Mouse (Mus musculus) neural tube, embryonic 11.5 days (tissue): ENCODE measurements around the gene Smarca2. TPM values are rescaled to one million over a fixed set of nuclear protein-coding genes. Genes with fewer than 3 reads are reported as not detected.

Source experiments
- ATAC-seq: fragments of 200-750 bp; cut with Nextera tagmentation; 2 replicates; pipeline ENCODE4 v1.8.0; 2017; ENCODE audit warnings: moderate number of reproducible peaks, mild to moderate bottlenecking, moderate TSS enrichment, moderate library complexity; ENCODE audit not compliant: insufficient read depth, low FRiP score, low TSS enrichment
- DNase-seq: peaks from one replicate; pipeline ENCODE4 v3.0.0-alpha.2; 2015; ENCODE audit warnings: low spot score
- H3K27ac ChIP-seq: fragments of 300-500 bp; sonication (generic); 2 replicates; pipeline ENCODE4 v1.5.1; 2014; ENCODE audit warnings: low read depth, mild to moderate bottlenecking, low read length
- H3K27me3 ChIP-seq: fragments of 300-500 bp; sonication (generic); 2 replicates; pipeline ENCODE4 v1.6.1; 2014; ENCODE audit warnings: mild to moderate bottlenecking, low read length, mixed read lengths; ENCODE audit not compliant: control insufficient read depth, insufficient read depth
- H3K36me3 ChIP-seq: fragments of 300-500 bp; sonication (generic); 2 replicates; pipeline ENCODE4 v1.6.1; 2014; ENCODE audit warnings: mild to moderate bottlenecking, low read length, moderate library complexity, mixed read lengths; ENCODE audit not compliant: control insufficient read depth, insufficient read depth
- H3K4me1 ChIP-seq: fragments of 300-500 bp; sonication (generic); 2 replicates; pipeline ENCODE4 v1.6.1; 2014; ENCODE audit warnings: low read length, mixed read lengths; ENCODE audit not compliant: control insufficient read depth, insufficient read depth
- H3K4me2 ChIP-seq: fragments of 300-500 bp; sonication (generic); 2 replicates; pipeline ENCODE4 v1.6.1; 2014; ENCODE audit warnings: low read depth, mild to moderate bottlenecking, moderate library complexity
- H3K4me3 ChIP-seq: fragments of 300-500 bp; sonication (generic); 2 replicates; pipeline ENCODE4 v1.5.1; 2014; ENCODE audit warnings: low read depth, low read length
- H3K9ac ChIP-seq: fragments of 300-500 bp; sonication (generic); 2 replicates; pipeline ENCODE4 v1.6.1; 2014; ENCODE audit warnings: mild to moderate bottlenecking, low read length
- H3K9me3 ChIP-seq: fragments of 300-500 bp; sonication (generic); 2 replicates; pipeline ENCODE4 v1.6.1; 2016; ENCODE audit warnings: low read length; ENCODE audit not compliant: control insufficient read depth
- WGBS: fragments of 180-500 bp; shearing (Covaris S2); extraction: QIAGEN DNeasy Blood & Tissue Kit; methylation state at CpG from one replicate; pipeline ENCODE4 v1.1.7; 2014; 5-methylcytosine and 5-hydroxymethylcytosine counted together
- polyA plus RNA-seq: library from polyadenylated mRNA; unstranded; fragments of >200 nt; fragmentation: Nextera tagmentation; extraction: Ambion mirVana; gene quantifications from 2 replicates; pipeline ENCODE4 v1.2.1, GENCODE M21; 2014

The Smarca2 gene
- polyA plus RNA-seq, 1 experiment from 2014 or later = 26.1 TPM

DNA sequence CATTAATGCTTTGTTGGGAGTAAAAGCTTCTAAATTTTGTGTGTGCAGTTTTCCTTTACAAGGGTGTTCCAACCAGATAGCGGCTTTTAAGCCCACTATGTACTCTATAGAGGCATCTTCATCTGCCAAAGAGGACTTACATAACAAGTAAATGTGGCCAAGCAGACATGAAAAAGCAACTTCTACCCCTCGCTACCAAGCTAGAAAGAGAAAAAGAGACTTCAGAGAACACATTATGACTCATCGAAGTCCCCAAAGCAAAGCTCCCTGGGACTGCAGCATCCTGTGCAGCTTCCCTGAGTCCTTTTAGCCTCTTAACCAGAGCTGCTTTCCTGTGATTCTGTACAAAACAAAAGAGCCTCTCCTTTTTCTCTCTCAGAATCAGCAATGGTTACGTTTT is 3.4 kb upstream of the Smarca2 start:
- no peak for ATAC-seq
- 74% methylated on average over 4 of the region's 4 CpGs for WGBS
- Histone ChIP-seq H3K27ac (no peak overlapping the region), H3K4me1 (no peaks in the 10 kb centered on the region), H3K27me3 (peaks cover 2% of the 10 kb centered on the region), H3K4me3 (no peak overlapping the region), H3K9me3 (no peaks in the 10 kb centered on the region), H3K9ac (no peak overlapping the region), H3K36me3 (no peaks in the 10 kb centered on the region), H3K4me2 (no peak overlapping the region)
- DNase-seq = no peak

DNA sequence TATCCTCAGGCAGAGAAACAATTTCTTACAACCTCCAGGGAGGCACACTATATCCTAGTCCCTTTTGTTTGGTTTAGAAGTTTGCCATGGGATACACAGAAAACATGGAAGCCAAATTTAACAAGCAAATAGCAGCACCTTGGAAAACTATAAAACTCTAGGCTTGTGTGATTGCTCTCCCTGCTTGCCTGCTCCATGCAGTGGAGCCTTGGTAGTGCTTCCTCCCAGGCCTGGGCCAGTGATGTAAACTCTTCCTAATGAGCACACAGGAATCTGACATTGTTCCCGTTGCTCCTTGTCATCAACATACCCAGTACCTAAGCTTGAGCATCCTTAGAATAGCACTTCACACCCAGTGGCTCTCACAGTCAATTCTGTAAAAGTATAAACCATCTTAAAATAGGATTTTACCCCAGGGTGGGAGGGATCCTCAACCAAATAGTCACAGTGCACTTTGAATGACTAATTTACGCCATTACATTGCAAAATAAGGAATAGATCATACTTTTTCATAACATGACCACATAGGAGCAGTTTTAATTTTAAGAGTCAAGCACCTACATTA is 1.5 kb upstream of the Smarca2 start:
- Histone ChIP-seq H3K9ac (no peak overlapping the region), H3K27ac (no peak overlapping the region), H3K9me3 (no peaks in the 10 kb centered on the region), H3K4me1 (peaks cover 12% of the 10 kb centered on the region), H3K27me3 (peaks cover 19% of the 10 kb centered on the region), H3K36me3 (no peaks in the 10 kb centered on the region), H3K4me3 (no peak overlapping the region), H3K4me2 (no peak overlapping the region)
- WGBS = 45% methylated on average over 2 of the region's 2 CpGs
- DNase-seq (no peak), ATAC-seq (no peak)

- WGBS = 3% methylated on average over 36 of the region's 36 CpGs
- H3K4me1 ChIP-seq = peaks cover 14% of the 10 kb centered on the region
- no peak overlapping the region for H3K27ac ChIP-seq
- no peaks in the 10 kb centered on the region for H3K9me3 ChIP-seq
- ATAC-seq (peak; percentile 37; the same call in 1 of the 2 replicates), DNase-seq (peak; percentile 12)
- H3K27me3 ChIP-seq = peaks cover 25% of the 10 kb centered on the region
- H3K9ac ChIP-seq = peak overlapping the region; percentile 36
- no peaks in the 10 kb centered on the region for H3K36me3 ChIP-seq
- peak overlapping the region; percentile 48 for H3K4me3 ChIP-seq
- H3K4me2 ChIP-seq = peak overlapping the region; percentile 100
Measured at GRCm38 (mm10) chr19:26603906-26604754, 720 bp upstream of the Smarca2 start.

DNA sequence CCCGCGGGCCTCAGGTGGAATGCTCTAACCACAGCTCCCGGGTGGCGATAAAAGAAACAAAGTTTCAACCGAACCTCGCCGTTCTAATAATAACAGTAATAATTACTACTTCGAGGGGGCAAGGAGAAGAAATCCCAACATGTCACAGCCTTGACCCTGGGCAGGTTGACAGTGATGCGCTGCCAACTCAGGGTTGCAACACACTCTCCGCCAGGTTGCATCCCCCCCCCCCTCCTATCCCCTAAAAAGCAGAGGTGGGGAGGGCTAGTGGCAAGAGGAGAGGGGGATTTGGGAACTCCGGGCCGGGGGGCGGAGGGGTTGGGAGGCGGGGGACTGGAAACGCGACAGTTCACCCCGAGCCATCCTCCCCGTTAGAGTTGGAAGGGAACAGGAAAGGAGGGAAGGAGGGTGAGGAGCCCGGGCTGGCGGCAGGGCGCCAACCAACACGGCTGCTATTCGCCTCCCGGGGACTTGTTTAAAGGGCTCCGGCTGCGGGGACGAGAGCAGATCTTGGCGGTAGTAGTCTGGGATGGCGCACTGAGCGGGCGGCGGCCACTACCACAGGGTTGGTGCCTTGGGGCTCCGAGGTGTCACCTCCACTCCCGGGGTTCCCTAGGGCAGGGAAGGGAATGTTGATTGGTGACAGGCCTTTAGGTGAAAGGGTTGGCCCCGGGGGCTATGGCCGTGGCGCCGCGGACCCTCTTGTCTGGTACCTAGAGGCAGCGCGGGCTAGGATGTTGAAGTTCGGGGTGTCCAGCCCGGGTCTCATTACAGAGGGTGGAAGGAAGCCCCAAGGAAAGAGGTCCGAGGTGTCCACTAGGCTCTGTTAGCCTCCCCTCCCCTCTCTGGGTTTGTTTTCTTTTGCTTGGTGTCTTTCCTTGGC is 829 bp downstream of the Smarca2 start:
- ATAC-seq (0 out of 2 replicates have a peak, but pooled peaks have one; percentile 6), DNase-seq (peak; percentile 46)
- no peak overlapping the region for H3K27ac ChIP-seq

GRCm38 (mm10) chr19:26606321-26607155 is 1.7 kb downstream of the Smarca2 start:
- Histone ChIP-seq H3K4me2 (peak overlapping the region; percentile 100), H3K4me1 (peaks cover 14% of the 10 kb centered on the region), H3K4me3 (peak overlapping the region; percentile 48), H3K9ac (peak overlapping the region; percentile 48), H3K27me3 (peaks cover 34% of the 10 kb centered on the region), H3K27ac (no peak overlapping the region), H3K36me3 (no peaks in the 10 kb centered on the region), H3K9me3 (no peaks in the 10 kb centered on the region)
- under 1% methylated on average over 60 of the region's 63 CpGs for WGBS
- ATAC-seq = peak; percentile 21; the same call in 1 of the 2 replicates
- DNase-seq = peak; percentile 46

More for the DNA sequence above, 829 bp downstream of the Smarca2 start:
- H3K4me3 ChIP-seq = peak overlapping the region; percentile 48
- H3K4me2 ChIP-seq = peak overlapping the region; percentile 100
- H3K4me1 ChIP-seq = peaks cover 14% of the 10 kb centered on the region
- no peaks in the 10 kb centered on the region for H3K9me3 ChIP-seq
- no peaks in the 10 kb centered on the region for H3K36me3 ChIP-seq
- H3K9ac ChIP-seq = peak overlapping the region; percentile 48; the same call in 1 of the 2 replicates
- under 1% methylated on average over 43 of the region's 44 CpGs for WGBS
- peaks cover 31% of the 10 kb centered on the region for H3K27me3 ChIP-seq

DNA sequence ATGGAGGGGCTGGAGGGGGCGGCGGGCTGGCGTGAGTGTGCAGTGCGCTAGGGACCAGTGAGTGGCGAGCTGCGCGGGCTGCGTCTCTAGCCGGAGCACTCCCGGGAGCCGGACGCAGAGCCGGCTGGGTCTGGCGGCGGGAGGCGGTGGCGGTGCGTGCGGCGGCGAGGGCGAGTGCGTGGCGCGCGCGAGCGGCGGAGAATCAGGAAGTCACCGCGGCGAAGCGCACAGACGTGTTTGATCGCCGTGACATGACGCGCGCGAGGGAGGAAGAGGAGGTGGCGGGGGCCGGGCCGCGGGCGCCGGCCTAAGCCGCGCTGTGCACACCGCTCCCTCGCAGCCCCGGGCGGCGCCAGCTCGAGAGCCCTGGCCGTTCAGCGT is 2.3 kb downstream of the Smarca2 start:
- H3K4me1 ChIP-seq = peaks cover 14% of the 10 kb centered on the region
- peak overlapping the region; percentile 48 for H3K9ac ChIP-seq
- WGBS = 0% methylated on average over 41 of the region's 56 CpGs
- H3K27me3 ChIP-seq = peaks cover 34% of the 10 kb centered on the region
- H3K27ac ChIP-seq = no peak overlapping the region
- peak; percentile 64 for DNase-seq
- 0 out of 2 replicates have a peak, but pooled peaks have one; percentile 11 for ATAC-seq
- H3K36me3 ChIP-seq = no peaks in the 10 kb centered on the region
- peak overlapping the region; percentile 100 for H3K4me2 ChIP-seq
- no peaks in the 10 kb centered on the region for H3K9me3 ChIP-seq
- H3K4me3 ChIP-seq = peak overlapping the region; percentile 48

GRCm38 (mm10) chr19:26607551-26608433 is 2.9 kb downstream of the Smarca2 start:
- Histone ChIP-seq H3K27ac (no peak overlapping the region), H3K36me3 (no peaks in the 10 kb centered on the region), H3K9me3 (no peaks in the 10 kb centered on the region), H3K4me1 (peaks cover 14% of the 10 kb centered on the region), H3K9ac (peak overlapping the region; percentile 48), H3K4me3 (peak overlapping the region; percentile 48), H3K4me2 (peak overlapping the region; percentile 100), H3K27me3 (peaks cover 34% of the 10 kb centered on the region)
- WGBS = under 1% methylated on average over 39 of the region's 39 CpGs
- DNase-seq = peak; percentile 49
- ATAC-seq = no peak
